Mouse (Mus musculus): ENCODE data around the gene Zfhx3. TPM values are rescaled to one million over a fixed set of nuclear protein-coding genes. Genes with fewer than 3 reads are reported as not detected.

Gene Zfhx3
- polyA plus RNA-seq, 1 experiment from 2014 or later, result 8.4 TPM

DNA sequence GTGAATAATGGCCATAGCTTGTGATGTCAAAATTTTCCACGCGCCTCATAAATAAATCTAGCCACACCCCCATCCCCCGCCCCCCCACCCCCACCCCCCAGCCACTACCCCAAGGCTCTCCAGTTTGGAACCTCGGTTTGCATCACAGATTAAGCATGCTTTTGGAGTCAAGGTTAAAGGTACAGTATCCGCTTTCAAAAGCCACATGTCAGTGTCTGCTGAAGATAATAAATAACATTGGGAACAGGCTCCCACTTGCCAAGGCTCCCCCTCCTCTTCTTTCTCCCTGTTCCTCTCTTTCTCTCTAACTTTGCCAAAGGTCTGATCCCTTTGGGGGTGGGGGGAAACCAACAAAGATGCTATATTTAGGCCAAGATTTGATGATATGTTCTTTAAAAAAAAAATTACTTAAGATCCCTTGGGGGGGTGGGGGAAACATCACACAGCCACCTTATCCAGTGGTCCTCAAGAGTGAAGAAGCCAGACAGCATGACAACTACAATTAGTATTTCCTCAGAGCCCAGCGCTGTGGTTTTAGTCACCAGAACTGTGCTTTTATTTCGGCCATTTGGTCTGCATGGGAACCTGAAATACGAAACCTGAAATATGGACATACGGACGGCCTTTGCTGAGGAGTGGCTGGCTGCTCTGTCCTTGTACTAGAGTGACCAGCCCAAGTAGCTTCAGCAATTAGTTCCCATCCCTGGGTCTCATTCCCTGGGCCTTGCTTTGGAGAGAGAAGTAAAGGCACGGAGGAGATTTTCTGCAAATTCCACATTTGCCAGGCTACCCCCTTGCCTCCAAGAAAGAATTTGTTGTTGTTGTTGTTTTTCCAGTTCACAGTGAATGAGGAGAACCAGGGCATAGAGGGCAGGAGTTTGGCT, 84.4 kb downstream of the Zfhx3 start:
- Histone ChIP-seq H3K27ac (ENCODE audit: low read depth, low read length) (no peak overlapping the region), H3K9me3 (replicated peaks; ENCODE audit: control insufficient read depth, low read length) (no peaks in the 10 kb centered on the region; the same call in 1 of the 2 replicates), H3K9ac (ENCODE audit: low read depth, low read length) (no peak overlapping the region), H3K27me3 (ENCODE audit: control insufficient read depth, insufficient read depth, low read length) (no peaks in the 10 kb centered on the region), H3K4me1 (ENCODE audit: control insufficient read depth, insufficient read depth, low read length) (no peaks in the 10 kb centered on the region), H3K36me3 (ENCODE audit: control insufficient read depth, insufficient read depth, low read length) (no peaks in the 10 kb centered on the region), H3K4me3 (ENCODE audit: low read depth, low read length) (peak overlapping the region; percentile 10; the same call in 1 of the 2 replicates), H3K4me2 (peak overlapping the region; percentile 53)
- ATAC-seq (replicated peaks; ENCODE audit: insufficient number of reproducible peaks, low FRiP score, low TSS enrichment), result no peak
- WGBS (ENCODE audit: insufficient replicate concordance), result 56% methylated on average over 11 of the region's 11 CpGs

DNA sequence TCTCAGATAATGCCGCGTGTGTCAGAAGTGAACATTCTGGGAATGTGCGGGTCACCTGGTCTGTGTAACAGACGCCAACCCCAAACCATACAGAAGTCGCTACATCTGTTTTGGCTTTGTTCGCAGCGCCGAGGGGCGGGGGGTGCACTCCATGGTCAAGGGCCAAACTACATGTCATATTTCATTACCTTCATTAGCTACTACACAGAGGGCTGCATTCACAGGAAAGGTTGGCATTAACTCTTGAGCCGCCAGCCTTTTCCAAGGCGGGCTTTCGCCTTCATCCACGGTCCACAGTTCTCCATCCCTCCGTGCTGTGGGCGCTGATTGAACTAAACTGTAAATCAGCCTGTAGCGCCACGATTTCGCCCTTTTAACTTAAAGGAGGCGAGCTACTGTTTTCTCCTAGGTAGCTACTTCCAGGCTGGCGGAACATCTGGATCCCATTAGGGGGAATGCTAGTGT, 85.1 kb downstream of the Zfhx3 start:
- no peaks in the 10 kb centered on the region for H3K36me3 ChIP-seq (ENCODE audit: control insufficient read depth, insufficient read depth, low read length)
- peak overlapping the region; percentile 53 for H3K4me2 ChIP-seq
- H3K4me1 ChIP-seq (ENCODE audit: control insufficient read depth, insufficient read depth, low read length), result no peaks in the 10 kb centered on the region
- H3K27me3 ChIP-seq (ENCODE audit: control insufficient read depth, insufficient read depth, low read length), result no peaks in the 10 kb centered on the region
- H3K27ac ChIP-seq (ENCODE audit: low read depth, low read length), result no peak overlapping the region
- WGBS (ENCODE audit: insufficient replicate concordance), result 28% methylated on average over 20 of the region's 20 CpGs
- no peaks in the 10 kb centered on the region; the same call in 1 of the 2 replicates for H3K9me3 ChIP-seq (replicated peaks; ENCODE audit: control insufficient read depth, low read length)
- no peak overlapping the region for H3K9ac ChIP-seq (ENCODE audit: low read depth, low read length)
- H3K4me3 ChIP-seq (ENCODE audit: low read depth, low read length), result peak overlapping the region; percentile 10
- ATAC-seq (replicated peaks; ENCODE audit: insufficient number of reproducible peaks, low FRiP score, low TSS enrichment), result no peak; the same call in 1 of the 2 replicates

DNA sequence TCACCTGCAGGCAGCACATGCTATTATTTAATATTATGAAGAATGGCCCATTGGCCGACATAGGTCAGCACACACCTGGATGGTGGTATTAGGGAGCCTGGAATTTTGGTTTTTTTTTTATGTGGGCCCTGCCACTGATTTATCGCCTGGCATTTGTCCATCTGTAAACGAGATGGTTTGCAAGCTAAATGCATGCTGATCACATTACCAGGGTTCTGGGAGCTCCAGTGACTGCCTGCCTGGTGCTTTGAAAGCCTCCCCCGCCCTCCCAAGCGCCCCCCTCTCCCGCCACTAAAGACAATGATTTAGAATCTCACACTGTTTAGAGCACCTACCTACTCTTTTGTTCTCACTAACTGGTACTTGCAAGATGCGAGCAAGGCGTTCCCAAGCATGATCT, 86.0 kb downstream of the Zfhx3 start:
- Histone ChIP-seq H3K4me3 (ENCODE audit: low read depth, low read length) (no peak overlapping the region), H3K36me3 (ENCODE audit: control insufficient read depth, insufficient read depth, low read length) (no peaks in the 10 kb centered on the region), H3K9ac (ENCODE audit: low read depth, low read length) (no peak overlapping the region), H3K9me3 (replicated peaks; ENCODE audit: control insufficient read depth, low read length) (no peaks in the 10 kb centered on the region; the same call in 1 of the 2 replicates), H3K27me3 (ENCODE audit: control insufficient read depth, insufficient read depth, low read length) (no peaks in the 10 kb centered on the region), H3K27ac (ENCODE audit: low read depth, low read length) (no peak overlapping the region), H3K4me1 (ENCODE audit: control insufficient read depth, insufficient read depth, low read length) (no peaks in the 10 kb centered on the region), H3K4me2 (no peak overlapping the region)
- WGBS (ENCODE audit: insufficient replicate concordance), result 72% methylated on average over 8 of the region's 8 CpGs
- no peak for ATAC-seq (replicated peaks; ENCODE audit: insufficient number of reproducible peaks, low FRiP score, low TSS enrichment)

DNA sequence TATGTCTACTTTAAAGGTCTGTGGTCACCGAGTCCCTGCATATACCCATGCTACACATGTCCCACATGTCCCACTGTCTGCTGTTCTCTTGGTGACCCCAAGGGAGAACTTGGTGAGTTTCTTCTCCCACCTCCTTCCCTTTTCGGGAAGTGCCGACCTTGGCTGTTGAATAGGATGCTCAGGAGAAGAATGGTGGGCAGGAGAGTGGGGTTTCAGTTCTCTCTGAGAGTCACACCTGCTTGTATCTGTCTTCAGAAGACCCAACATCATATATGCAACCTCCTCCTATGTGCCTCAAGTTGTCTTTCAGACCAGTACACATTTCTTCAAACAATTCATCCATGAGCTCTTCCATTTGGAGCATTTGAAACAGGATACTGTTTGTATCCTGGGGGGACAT, 88.7 kb downstream of the Zfhx3 start:
- no peak overlapping the region for H3K9ac ChIP-seq (ENCODE audit: low read depth, low read length)
- H3K4me1 ChIP-seq (ENCODE audit: control insufficient read depth, insufficient read depth, low read length), result no peaks in the 10 kb centered on the region
- no peaks in the 10 kb centered on the region for H3K27me3 ChIP-seq (ENCODE audit: control insufficient read depth, insufficient read depth, low read length)
- 80% methylated on average over 3 of the region's 3 CpGs for WGBS (ENCODE audit: insufficient replicate concordance)
- no peak for ATAC-seq (replicated peaks; ENCODE audit: insufficient number of reproducible peaks, low FRiP score, low TSS enrichment)
- H3K27ac ChIP-seq (ENCODE audit: low read depth, low read length), result no peak overlapping the region
- no peaks in the 10 kb centered on the region for H3K9me3 ChIP-seq (replicated peaks; ENCODE audit: control insufficient read depth, low read length)
- no peaks in the 10 kb centered on the region for H3K36me3 ChIP-seq (ENCODE audit: control insufficient read depth, insufficient read depth, low read length)
- no peak overlapping the region for H3K4me2 ChIP-seq
- H3K4me3 ChIP-seq (ENCODE audit: low read depth, low read length), result no peak overlapping the region

DNA sequence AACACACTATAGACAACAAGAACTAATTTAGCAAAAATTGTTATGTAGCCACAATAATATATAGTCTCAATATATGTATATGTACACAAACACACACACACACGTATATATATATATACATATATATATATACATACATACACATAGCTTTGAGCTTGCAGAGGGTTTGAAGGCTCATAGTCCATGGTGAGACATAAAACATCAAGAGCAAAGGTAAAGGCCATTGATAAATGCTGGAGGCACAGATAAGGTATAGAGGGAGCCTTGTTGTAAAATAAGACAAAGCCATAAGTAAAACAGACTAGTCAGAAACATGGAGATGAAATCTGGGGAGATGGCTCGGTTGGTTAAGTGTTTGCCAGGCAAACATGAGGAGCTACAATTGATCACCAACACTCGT, 91.6 kb downstream of the Zfhx3 start:
- H3K36me3 ChIP-seq (ENCODE audit: control insufficient read depth, insufficient read depth, low read length), result no peaks in the 10 kb centered on the region
- no peak overlapping the region for H3K9ac ChIP-seq (ENCODE audit: low read depth, low read length)
- no peak for ATAC-seq (replicated peaks; ENCODE audit: insufficient number of reproducible peaks, low FRiP score, low TSS enrichment)
- 61% methylated on average over 3 of the region's 3 CpGs for WGBS (ENCODE audit: insufficient replicate concordance)
- no peaks in the 10 kb centered on the region for H3K4me1 ChIP-seq (ENCODE audit: control insufficient read depth, insufficient read depth, low read length)
- no peaks in the 10 kb centered on the region for H3K27me3 ChIP-seq (ENCODE audit: control insufficient read depth, insufficient read depth, low read length)
- H3K27ac ChIP-seq (ENCODE audit: low read depth, low read length), result no peak overlapping the region
- no peak overlapping the region for H3K4me2 ChIP-seq
- H3K4me3 ChIP-seq (ENCODE audit: low read depth, low read length), result no peak overlapping the region
- H3K9me3 ChIP-seq (replicated peaks; ENCODE audit: control insufficient read depth, low read length), result no peaks in the 10 kb centered on the region

DNA sequence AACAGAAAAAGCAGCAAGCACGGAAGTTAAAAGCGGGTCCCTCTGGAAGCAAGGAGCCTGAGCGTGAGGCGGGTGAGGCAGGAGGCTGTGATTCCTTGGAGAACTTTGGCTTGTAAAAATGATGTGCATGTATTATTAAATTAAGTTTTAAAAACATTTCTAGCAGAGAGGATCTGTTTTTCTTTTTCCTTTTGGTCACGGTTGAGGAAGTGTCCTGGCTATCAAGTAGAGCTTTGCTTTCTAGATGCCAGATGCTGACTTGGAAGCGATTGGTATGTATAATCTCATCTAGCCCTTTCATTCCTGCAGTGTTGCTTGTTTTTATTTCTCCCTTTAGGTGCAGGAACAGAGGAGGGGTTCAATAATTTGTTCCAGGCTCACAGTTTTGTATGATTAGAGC, 92.3 kb downstream of the Zfhx3 start:
- no peak overlapping the region for H3K9ac ChIP-seq (ENCODE audit: low read depth, low read length)
- H3K4me1 ChIP-seq (ENCODE audit: control insufficient read depth, insufficient read depth, low read length), result no peaks in the 10 kb centered on the region
- H3K4me3 ChIP-seq (ENCODE audit: low read depth, low read length), result no peak overlapping the region
- H3K27me3 ChIP-seq (ENCODE audit: control insufficient read depth, insufficient read depth, low read length), result no peaks in the 10 kb centered on the region
- WGBS (ENCODE audit: insufficient replicate concordance), result 65% methylated on average over 6 of the region's 6 CpGs
- no peak overlapping the region for H3K4me2 ChIP-seq
- H3K9me3 ChIP-seq (replicated peaks; ENCODE audit: control insufficient read depth, low read length), result no peaks in the 10 kb centered on the region
- no peak for ATAC-seq (replicated peaks; ENCODE audit: insufficient number of reproducible peaks, low FRiP score, low TSS enrichment)
- H3K27ac ChIP-seq (ENCODE audit: low read depth, low read length), result no peak overlapping the region
- H3K36me3 ChIP-seq (ENCODE audit: control insufficient read depth, insufficient read depth, low read length), result no peaks in the 10 kb centered on the region

DNA sequence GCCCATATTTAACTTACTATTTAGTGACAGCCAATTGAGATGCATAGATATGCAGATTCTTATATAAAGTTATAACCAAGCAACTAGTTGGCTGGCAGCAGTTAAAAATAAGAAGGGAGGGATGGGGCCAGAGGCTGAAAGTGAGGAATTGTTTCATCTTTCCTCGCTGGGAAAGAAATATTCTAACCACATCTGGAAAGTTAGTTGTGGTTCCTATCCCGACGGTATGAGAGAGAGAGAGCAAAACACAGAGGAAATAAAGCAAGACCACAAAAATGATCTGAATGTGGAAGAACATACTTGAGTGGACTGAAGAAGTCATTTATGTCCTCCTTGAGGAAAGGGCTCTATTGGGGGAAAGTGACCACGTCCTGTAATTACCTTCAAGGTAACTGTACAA, 101.2 kb downstream of the Zfhx3 start:
- Histone ChIP-seq H3K4me2 (no peak overlapping the region), H3K27me3 (ENCODE audit: control insufficient read depth, insufficient read depth, low read length) (no peaks in the 10 kb centered on the region), H3K4me1 (ENCODE audit: control insufficient read depth, insufficient read depth, low read length) (no peaks in the 10 kb centered on the region), H3K9me3 (replicated peaks; ENCODE audit: control insufficient read depth, low read length) (no peaks in the 10 kb centered on the region), H3K9ac (ENCODE audit: low read depth, low read length) (no peak overlapping the region), H3K27ac (ENCODE audit: low read depth, low read length) (no peak overlapping the region), H3K36me3 (ENCODE audit: control insufficient read depth, insufficient read depth, low read length) (no peaks in the 10 kb centered on the region), H3K4me3 (ENCODE audit: low read depth, low read length) (no peak overlapping the region)
- no peak for ATAC-seq (replicated peaks; ENCODE audit: insufficient number of reproducible peaks, low FRiP score, low TSS enrichment)
- 73% methylated on average over 4 of the region's 4 CpGs for WGBS (ENCODE audit: insufficient replicate concordance)

DNA sequence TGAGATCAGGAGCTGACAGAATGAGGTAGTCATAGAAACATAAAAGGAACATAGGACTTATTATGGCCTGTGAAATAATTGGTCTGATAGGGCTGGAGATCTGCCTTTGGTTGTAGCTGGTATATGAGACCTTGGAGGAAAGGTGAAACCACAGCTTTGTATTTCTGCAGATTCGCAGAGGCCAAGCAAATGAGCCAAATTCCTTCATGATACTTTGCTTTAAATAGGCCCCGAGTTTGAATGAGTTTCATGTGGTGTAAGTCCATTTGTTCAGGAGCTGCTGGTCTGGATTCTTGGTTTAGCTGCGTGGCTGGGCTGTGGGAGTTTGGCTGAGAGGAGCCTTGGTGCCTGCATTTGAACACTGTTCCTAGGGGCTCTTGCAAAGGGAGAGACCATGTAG, 101.7 kb downstream of the Zfhx3 start:
- no peaks in the 10 kb centered on the region for H3K4me1 ChIP-seq (ENCODE audit: control insufficient read depth, insufficient read depth, low read length)
- WGBS (ENCODE audit: insufficient replicate concordance), result 79% methylated on average over 3 of the region's 3 CpGs
- H3K27ac ChIP-seq (ENCODE audit: low read depth, low read length), result no peak overlapping the region
- H3K9me3 ChIP-seq (replicated peaks; ENCODE audit: control insufficient read depth, low read length), result no peaks in the 10 kb centered on the region
- H3K4me2 ChIP-seq, result no peak overlapping the region
- no peak for ATAC-seq (replicated peaks; ENCODE audit: insufficient number of reproducible peaks, low FRiP score, low TSS enrichment)
- no peak overlapping the region for H3K9ac ChIP-seq (ENCODE audit: low read depth, low read length)
- no peaks in the 10 kb centered on the region for H3K36me3 ChIP-seq (ENCODE audit: control insufficient read depth, insufficient read depth, low read length)
- no peak overlapping the region for H3K4me3 ChIP-seq (ENCODE audit: low read depth, low read length)
- no peaks in the 10 kb centered on the region for H3K27me3 ChIP-seq (ENCODE audit: control insufficient read depth, insufficient read depth, low read length)

DNA sequence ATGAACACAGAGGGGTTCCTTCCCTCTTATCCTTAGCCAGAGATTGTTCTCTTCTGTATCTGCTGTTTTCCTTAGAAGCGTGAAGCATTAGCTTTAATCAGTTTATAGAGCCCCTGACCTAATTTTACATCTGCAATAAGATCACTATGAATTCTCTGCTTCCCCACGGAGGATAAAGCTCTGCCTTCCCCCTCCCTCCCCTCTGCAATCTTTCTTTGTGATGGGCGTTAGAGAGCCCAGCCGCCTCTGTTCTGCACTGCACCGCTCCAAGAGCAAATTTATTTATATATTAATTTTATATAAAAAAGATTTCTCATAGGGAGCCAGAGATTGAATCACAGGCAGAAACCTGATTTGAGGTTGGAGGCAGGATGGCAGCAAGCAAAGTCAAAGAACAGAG, 113.8 kb downstream of the Zfhx3 start:
- H3K4me2 ChIP-seq, result no peak overlapping the region
- no peaks in the 10 kb centered on the region for H3K27me3 ChIP-seq (ENCODE audit: control insufficient read depth, insufficient read depth, low read length)
- no peak for ATAC-seq (replicated peaks; ENCODE audit: insufficient number of reproducible peaks, low FRiP score, low TSS enrichment)
- no peak overlapping the region for H3K4me3 ChIP-seq (ENCODE audit: low read depth, low read length)
- no peaks in the 10 kb centered on the region for H3K4me1 ChIP-seq (ENCODE audit: control insufficient read depth, insufficient read depth, low read length)
- H3K27ac ChIP-seq (ENCODE audit: low read depth, low read length), result no peak overlapping the region
- no peaks in the 10 kb centered on the region for H3K9me3 ChIP-seq (replicated peaks; ENCODE audit: control insufficient read depth, low read length)
- 66% methylated on average over 5 of the region's 5 CpGs for WGBS (ENCODE audit: insufficient replicate concordance)
- H3K36me3 ChIP-seq (ENCODE audit: control insufficient read depth, insufficient read depth, low read length), result no peaks in the 10 kb centered on the region
- no peak overlapping the region for H3K9ac ChIP-seq (ENCODE audit: low read depth, low read length)
